24 mouse cellular contexts compared by ENCODE assay signal in genomic region chr7:81061936-81062335, GRCm38 (mm10). TPM values are rescaled to one million over a fixed set of nuclear protein-coding genes. Genes with fewer than 3 reads are reported as not detected.
DNase-seq lines count a peak whose midpoint lies in the region; ATAC-seq lines count a peak whose summit lies in the region.
"Had no signal": no experiment of that assay in that cellular context is flagged by ENCODE, and none has a peak within 500 bp of the region (broad histone marks: within the 10 kb centered on the region; RNA-seq: fewer than 3 reads in every experiment).

No protein-coding gene starts in this region.

- DNase-seq in adrenal gland, postnatal 10 days: peak; percentile 71
- DNase-seq in adrenal gland, adult 8-10 months: no peak
- DNase-seq in kidney, adult 18-20 months: peak; percentile 49
- DNase-seq in R1 (ENCODE audit: low read depth, low spot score): peak; percentile 41
- peak; percentile 65 to 85 for DNase-seq in kidney, postnatal 25 days
- DNase-seq in retina, postnatal 1 day: no peak
- DNase-seq: cerebellum, adult 9-10 months; embryo, embryonic 11 days; heart, postnatal 36 days; layer of hippocampus, adult 9-11 months; midbrain, embryonic 14.5 days; right cerebral cortex, postnatal 14 days; thymus, postnatal 25 days had no signal

- H3K27ac ChIP-seq in kidney, embryonic 14.5 days (ENCODE audit: low read depth, low read length): no peak overlapping the region
- H3K27ac ChIP-seq: embryonic facial prominence, embryonic 15.5 days; forebrain, embryonic 10.5 days; hindbrain, embryonic 15.5 days; liver, embryonic 15.5 days had no signal

- H3K4me3 ChIP-seq in kidney, embryonic 14.5 days (ENCODE audit: low read length): no peak overlapping the region
- H3K4me3 ChIP-seq: embryonic facial prominence, embryonic 15.5 days; forebrain, embryonic 10.5 days; hindbrain, embryonic 15.5 days; liver, embryonic 15.5 days had no signal

- H3K4me1 ChIP-seq in kidney, embryonic 14.5 days (ENCODE audit: control insufficient read depth, insufficient read depth, low read length): peaks cover 19% of the 10 kb centered on the region
- H3K4me1 ChIP-seq: hindbrain, embryonic 15.5 days had no signal

- 65% methylated on average over 11 of the region's 11 CpGs for WGBS in kidney, embryonic 14.5 days

- H3K9ac ChIP-seq in kidney, embryonic 14.5 days (ENCODE audit: low read depth, low read length): no peak overlapping the region
- H3K9ac ChIP-seq: embryonic facial prominence, embryonic 15.5 days; hindbrain, embryonic 15.5 days; liver, embryonic 15.5 days had no signal

- no peaks in the 10 kb centered on the region for H3K9me3 ChIP-seq in kidney, embryonic 14.5 days (ENCODE audit: control insufficient read depth, low read length)
- H3K9me3 ChIP-seq: embryonic facial prominence, embryonic 15.5 days; forebrain, embryonic 10.5 days; hindbrain, embryonic 15.5 days; liver, embryonic 15.5 days had no signal

- no peak for ATAC-seq in kidney, embryonic 14.5 days (ENCODE audit: low FRiP score, low TSS enrichment)
- ATAC-seq: activated CD4-positive, CD25-positive, alpha-beta regulatory T cell, adult 4 months; intestine, postnatal 0 days; lung, postnatal 0 days had no signal

- H3K36me3 ChIP-seq in kidney, embryonic 14.5 days (ENCODE audit: control insufficient read depth, insufficient read depth, low read length): no peaks in the 10 kb centered on the region
- H3K36me3 ChIP-seq: embryonic facial prominence, embryonic 15.5 days; forebrain, embryonic 10.5 days; hindbrain, embryonic 15.5 days; liver, embryonic 15.5 days had no signal

- H3K27me3 ChIP-seq in kidney, embryonic 14.5 days (ENCODE audit: control insufficient read depth, insufficient read depth, low read length): no peaks in the 10 kb centered on the region
- H3K27me3 ChIP-seq: embryonic facial prominence, embryonic 15.5 days; hindbrain, embryonic 15.5 days; liver, embryonic 15.5 days had no signal

- H3K4me2 ChIP-seq in kidney, embryonic 14.5 days (replicated peaks; ENCODE audit: low read depth, low read length): no peak overlapping the region
- H3K4me2 ChIP-seq: embryonic facial prominence, embryonic 15.5 days; heart, embryonic 11.5 days; hindbrain, embryonic 15.5 days; liver, embryonic 15.5 days had no signal

RNA-seq across cellular contexts. Expression of gene Alpk3, which starts 4.5 kb away (rescaled TPM):
- 10 to 100 TPM in 1 of 2 experiments, 1 to 10 TPM in 1; 3.1 to 12.0 TPM for total RNA-seq in adrenal gland, postnatal 10 days (2021)
- total RNA-seq in adrenal gland, adult 8-10 months (2022): under 1 TPM; 0.12 to 0.24 (median 0.19) TPM
- 0.13 and 0.34 TPM in 2 replicates for polyA plus RNA-seq in kidney, embryonic 14.5 days (2014; fragmentation: Nextera tagmentation; extraction: Ambion mirVana)

RNA-seq across cellular contexts. Expression of gene Slc28a1, which starts 52.7 kb away (rescaled TPM):
- under 1 TPM; 0.58 to 0.66 TPM for total RNA-seq in adrenal gland, postnatal 10 days (2021)
- not detected for total RNA-seq in adrenal gland, adult 8-10 months (2022)
- 0.41 TPM in 1 of 2 replicates, not detected in the other for polyA plus RNA-seq in kidney, embryonic 14.5 days (2014; fragmentation: Nextera tagmentation; extraction: Ambion mirVana)
- total RNA-seq: megakaryocyte progenitor cell, adult 5-6 weeks; neutrophil, adult 5-6 weeks had no signal
- polyA plus RNA-seq: activated CD4-positive, CD25-positive, alpha-beta regulatory T cell, adult 4 months; embryonic facial prominence, embryonic 15.5 days; forebrain, embryonic 10.5 days; hindbrain, embryonic 15.5 days; midbrain, embryonic 14.5 days had no signal

Comparison
In these comparisons a context has a peak if more than half of its experiments do, and no peak if none do; other contexts are left out.
1. DNase-seq: peak in adrenal gland, postnatal 10 days (single experiment), kidney, adult 18-20 months (single experiment), R1 (single experiment) and kidney, postnatal 25 days (2 of 2); none in adrenal gland, adult 8-10 months (single experiment) and retina, postnatal 1 day (single experiment).